Mouse (Mus musculus) C2C12 (cell line): Measurements from ENCODE around the gene Ltbp4.

Source experiments
- CTCF ChIP-seq: IDR thresholded peaks from one replicate; pipeline ENCODE4 v1.5.1; 2011; ENCODE audit not compliant: control insufficient read depth, insufficient read depth, insufficient read length
- USF1 ChIP-seq: IDR thresholded peaks from one replicate; pipeline ENCODE4 v1.6.1; 2011; ENCODE audit warnings: low read depth, mild to moderate bottlenecking, control low read depth, moderate library complexity

- no peak for TF ChIP-seq USF1
- no peak for TF ChIP-seq CTCF
Measured at GRCm38 (mm10) chr7:27282225-27282624, 55.3 kb downstream of the Ltbp4 start.
